Mouse (Mus musculus) testis, adult 2 months (tissue): ENCODE measurements at regions not wholly inside any gene's neighbourhood (a gene's known extent, or its start where the extent isn't known, plus 50 kb on each side); places are given as distances from the start of the nearest gene placed in this dataset.
A peak's percentile ranks its signal among the peaks of the same experiment; 100 is the strongest.

Source experiments
- H3K27ac ChIP-seq: fragments of 200-500 bp; 2 replicates; pipeline ENCODE4 v1.5.1; 2012; ENCODE audit warnings: low read depth, low read length; ENCODE audit not compliant: control insufficient read depth, insufficient read depth
- H3K27me3 ChIP-seq: fragments of 200-500 bp; 2 replicates; pipeline ENCODE4 v1.6.1; 2012; ENCODE audit warnings: mild to moderate bottlenecking, low read length, moderate library complexity; ENCODE audit not compliant: control insufficient read depth, insufficient read depth
- H3K36me3 ChIP-seq: fragments of 200-500 bp; 2 replicates; pipeline ENCODE4 v1.6.1; 2012; ENCODE audit warnings: mild to moderate bottlenecking, low read length; ENCODE audit not compliant: control insufficient read depth, insufficient read depth
- H3K4me1 ChIP-seq: fragments of 200-500 bp; 2 replicates; pipeline ENCODE4 v1.6.1; 2012; ENCODE audit warnings: low read length; ENCODE audit not compliant: control insufficient read depth, insufficient read depth
- H3K4me3 ChIP-seq: fragments of 200-500 bp; 2 replicates; pipeline ENCODE4 v1.5.1; 2012; ENCODE audit warnings: low read depth, mild to moderate bottlenecking, low read length, moderate library complexity, mixed read lengths; ENCODE audit not compliant: control insufficient read depth
- CTCF ChIP-seq: fragments of 200-500 bp; IDR thresholded peaks from 2 replicates; pipeline ENCODE4 v1.5.1; 2012; ENCODE audit warnings: low read depth, mild to moderate bottlenecking, inconsistent platforms, low read length, moderate library complexity; ENCODE audit not compliant: control insufficient read depth, insufficient read depth, insufficient replicate concordance
- POLR2A ChIP-seq: fragments of 200-500 bp; IDR thresholded peaks from 2 replicates; pipeline ENCODE4 v1.6.1; 2012; ENCODE audit warnings: low read depth, mild to moderate bottlenecking, inconsistent platforms, low read length, moderate library complexity; ENCODE audit not compliant: control insufficient read depth

GRCm38 (mm10) chr1:153986632-153987031 lies 86.6 kb upstream of the Teddm2 start:
- Histone ChIP-seq H3K4me1 (no peaks in the 10 kb centered on the region), H3K4me3 (no peak overlapping the region), H3K27ac (no peak overlapping the region), H3K36me3 (no peaks in the 10 kb centered on the region), H3K27me3 (no peaks in the 10 kb centered on the region)
- TF ChIP-seq POLR2A (no peak), CTCF (no peak)

- H3K27ac ChIP-seq, result no peak overlapping the region
- H3K4me3 ChIP-seq, result no peak overlapping the region
- H3K27me3 ChIP-seq, result no peaks in the 10 kb centered on the region
- H3K36me3 ChIP-seq, result no peaks in the 10 kb centered on the region
- TF ChIP-seq POLR2A (no peak), CTCF (no peak)
- no peaks in the 10 kb centered on the region for H3K4me1 ChIP-seq
These were observed 88.3 kb upstream of the Teddm2 start for GRCm38 (mm10) chr1:153988297-153988696.

GRCm38 (mm10) chr1:153990651-153991435 lies 90.8 kb upstream of the Teddm2 start:
- Histone ChIP-seq H3K36me3 (no peaks in the 10 kb centered on the region), H3K27me3 (no peaks in the 10 kb centered on the region), H3K4me1 (no peaks in the 10 kb centered on the region), H3K27ac (peak overlapping the region; percentile 49; the same call in 1 of the 2 replicates), H3K4me3 (no peak overlapping the region)
- TF ChIP-seq POLR2A (no peak), CTCF (no peak)

GRCm38 (mm10) chr1:153992466-153992865 lies 92.4 kb upstream of the Teddm2 start:
- Histone ChIP-seq H3K27me3 (no peaks in the 10 kb centered on the region), H3K4me1 (peaks cover 2% of the 10 kb centered on the region; the same call in 1 of the 2 replicates), H3K27ac (no peak overlapping the region), H3K36me3 (no peaks in the 10 kb centered on the region), H3K4me3 (no peak overlapping the region)
- TF ChIP-seq CTCF, result no peak

DNA sequence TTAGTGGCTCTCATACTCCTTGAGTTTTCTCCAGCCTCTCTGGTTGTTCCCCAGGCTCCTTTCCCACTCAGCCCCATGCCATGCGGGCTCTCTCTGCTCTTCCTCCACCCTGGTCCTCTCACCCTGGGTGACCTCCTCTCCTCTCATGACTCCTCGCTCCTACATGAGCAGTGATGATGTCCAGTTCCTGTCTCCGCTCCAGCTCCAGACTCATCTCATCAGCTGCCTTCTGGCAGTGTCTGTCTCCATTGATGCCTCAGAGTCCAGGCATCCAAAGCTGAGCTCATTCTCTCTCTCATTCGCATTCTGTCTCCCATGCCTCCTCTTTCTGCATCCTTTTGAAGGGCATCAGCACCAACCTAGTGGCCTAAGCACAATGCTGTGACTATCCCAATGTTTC lies 94.8 kb upstream of the Teddm2 start:
- H3K36me3 ChIP-seq, result no peaks in the 10 kb centered on the region

GRCm38 (mm10) chr1:153997201-153998181 lies 97.5 kb upstream of the Teddm2 start:
- TF ChIP-seq POLR2A (no peak), CTCF (no peak)
- Histone ChIP-seq H3K27ac (no peak overlapping the region), H3K4me3 (no peak overlapping the region), H3K36me3 (no peaks in the 10 kb centered on the region), H3K27me3 (no peaks in the 10 kb centered on the region), H3K4me1 (peaks cover 2% of the 10 kb centered on the region; the same call in 1 of the 2 replicates)

More for the DNA sequence above, 94.8 kb upstream of the Teddm2 start:
- H3K27me3 ChIP-seq, result no peaks in the 10 kb centered on the region
- H3K4me1 ChIP-seq, result peaks cover 2% of the 10 kb centered on the region; the same call in 1 of the 2 replicates
- no peak overlapping the region for H3K4me3 ChIP-seq
- TF ChIP-seq CTCF, result no peak
- TF ChIP-seq POLR2A, result no peak
- no peak overlapping the region for H3K27ac ChIP-seq

DNA sequence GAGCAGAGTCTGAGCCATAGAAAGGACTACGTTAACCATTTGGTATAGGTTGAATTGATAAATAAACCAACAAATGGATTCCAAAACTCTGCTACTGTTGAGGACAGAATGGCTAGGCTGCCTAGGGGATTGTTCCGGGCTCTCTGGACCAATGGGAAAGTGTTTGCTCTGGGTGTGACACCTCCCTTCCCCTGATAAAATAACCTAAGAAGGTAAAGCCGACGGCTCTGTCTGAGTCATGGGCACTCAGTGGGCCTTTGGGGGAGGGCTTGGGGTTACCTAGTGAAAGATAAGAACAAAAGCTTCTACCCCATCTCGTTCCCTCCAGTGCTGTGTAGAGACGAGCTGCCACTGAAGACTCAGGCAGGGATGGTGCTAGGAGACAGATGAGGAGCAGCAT lies 99.7 kb upstream of the Teddm2 start:
- TF ChIP-seq CTCF (no peak), POLR2A (no peak)

More for the DNA sequence above, 99.7 kb upstream of the Teddm2 start:
- Histone ChIP-seq H3K27ac (no peak overlapping the region), H3K36me3 (no peaks in the 10 kb centered on the region), H3K4me1 (peaks cover 2% of the 10 kb centered on the region; the same call in 1 of the 2 replicates), H3K4me3 (no peak overlapping the region), H3K27me3 (no peaks in the 10 kb centered on the region)
